Mouse (Mus musculus) hindbrain, embryonic 10.5 days (tissue): ENCODE data around the gene Atp5mpl. TPM values are rescaled to one million over a fixed set of nuclear protein-coding genes. Genes with fewer than 3 reads are reported as not detected.
A peak's percentile ranks its signal among the peaks of the same experiment; 100 is the strongest.
"Not testable (repeated sequence)": the region's sequence is repeated elsewhere in the genome, so short reads cannot be mapped to it uniquely, and the experiment has no call there.

ENCODE experiments used
- DNase-seq: peaks from one replicate; pipeline ENCODE4 v3.0.0-alpha.2; 2017; ENCODE audit warnings: low spot score
- H3K27ac ChIP-seq: fragments of 300-500 bp; sonication (generic); 2 replicates; pipeline ENCODE4 v1.5.1; 2016; ENCODE audit warnings: mild to moderate bottlenecking, moderate library complexity
- H3K27me3 ChIP-seq: fragments of 300-500 bp; sonication (generic); 2 replicates; pipeline ENCODE4 v1.6.1; 2016; ENCODE audit warnings: mild to moderate bottlenecking; ENCODE audit not compliant: poor library complexity, insufficient read depth, severe bottlenecking
- H3K36me3 ChIP-seq: fragments of 300-500 bp; sonication (generic); 2 replicates; pipeline ENCODE4 v1.6.1; 2016; ENCODE audit warnings: mild to moderate bottlenecking, moderate library complexity
- H3K4me1 ChIP-seq: fragments of 300-500 bp; sonication (generic); replicated peaks from 2 replicates; pipeline ENCODE4 v1.6.1; 2016; ENCODE audit warnings: mild to moderate bottlenecking
- H3K4me3 ChIP-seq: fragments of 300-500 bp; sonication (generic); 2 replicates; pipeline ENCODE4 v1.5.1; 2016; ENCODE audit warnings: mild to moderate bottlenecking, moderate library complexity
- H3K9me3 ChIP-seq: fragments of 300-500 bp; sonication (generic); 2 replicates; pipeline ENCODE4 v1.6.1; 2016; ENCODE audit warnings: mild to moderate bottlenecking, moderate library complexity
- WGBS: fragments of 180-500 bp; shearing (Covaris S2); methylation state at CpG from one replicate; pipeline ENCODE4 v1.1.7; 2016; 5-methylcytosine and 5-hydroxymethylcytosine counted together
- polyA plus RNA-seq: library from polyadenylated mRNA; unstranded; fragments of >200 nt; fragmentation: Nextera tagmentation; extraction: Ambion mirVana; gene quantifications from 2 replicates; pipeline ENCODE4 v1.2.1, GENCODE M21; 2016

Gene Atp5mpl
- polyA plus RNA-seq, 1 experiment from 2014 or later, result 677 TPM

- no peak for DNase-seq
- H3K27ac ChIP-seq, result no peak overlapping the region
- H3K4me3 ChIP-seq, result no peak overlapping the region
Observed at GRCm38 (mm10) chr12:111977138-111977537, 10.4 kb upstream of the Atp5mpl start.

DNA sequence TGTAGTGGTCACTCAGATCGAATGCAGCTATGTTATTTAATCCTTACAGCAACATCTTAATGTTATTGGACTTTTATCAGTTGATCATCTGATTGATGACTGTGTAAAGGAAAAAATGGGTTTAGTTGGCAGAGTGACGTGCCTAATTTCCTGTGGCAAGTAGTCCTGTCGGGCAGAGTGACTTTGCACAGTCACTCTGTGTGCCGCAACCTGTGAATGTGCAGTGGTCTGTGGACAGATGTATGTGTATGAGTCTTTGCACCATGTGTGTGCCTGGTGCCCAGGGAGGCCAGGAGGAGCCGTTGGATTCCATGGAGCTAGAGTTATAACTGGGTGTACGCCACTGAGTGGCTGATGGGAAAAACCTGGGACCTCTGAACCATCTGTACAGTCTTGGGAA is 7.8 kb upstream of the Atp5mpl start:
- Histone ChIP-seq H3K9me3 (no peaks in the 10 kb centered on the region), H3K4me3 (no peak overlapping the region), H3K36me3 (no peaks in the 10 kb centered on the region), H3K27ac (no peak overlapping the region), H3K4me1 (peaks cover 8% of the 10 kb centered on the region; the same call in 1 of the 2 replicates), H3K27me3 (no peaks in the 10 kb centered on the region)
- WGBS, result 87% methylated on average over 6 of the region's 6 CpGs
- no peak for DNase-seq

More at GRCm38 (mm10) chr12:111977138-111977537, 10.4 kb upstream of the Atp5mpl start:
- 75% methylated on average over 6 of the region's 6 CpGs for WGBS
- peaks cover 8% of the 10 kb centered on the region; the same call in 1 of the 2 replicates for H3K4me1 ChIP-seq
- no peaks in the 10 kb centered on the region for H3K9me3 ChIP-seq
- no peaks in the 10 kb centered on the region for H3K36me3 ChIP-seq
- H3K27me3 ChIP-seq, result no peaks in the 10 kb centered on the region

- no peak for DNase-seq
- WGBS, result 93% methylated on average over 10 of the region's 10 CpGs
- no peaks in the 10 kb centered on the region for H3K27me3 ChIP-seq
- no peak overlapping the region for H3K27ac ChIP-seq
- no peak overlapping the region for H3K4me3 ChIP-seq
- no peaks in the 10 kb centered on the region for H3K36me3 ChIP-seq
- H3K4me1 ChIP-seq, result peaks cover 8% of the 10 kb centered on the region; the same call in 1 of the 2 replicates
- no peaks in the 10 kb centered on the region for H3K9me3 ChIP-seq
Observed at GRCm38 (mm10) chr12:111972504-111972903, 5.7 kb upstream of the Atp5mpl start.

GRCm38 (mm10) chr12:111971231-111971686 is 4.5 kb upstream of the Atp5mpl start, which contains the start of gene Tdrd9:
TSS of gene Tdrd9 (plus strand) at chr12:111971559.
- H3K36me3 ChIP-seq, result no peaks in the 10 kb centered on the region
- DNase-seq, result no peak
- H3K27me3 ChIP-seq, result no peaks in the 10 kb centered on the region
- whole genome bisulfite sequencing, result 91% methylated on average over 18 of the region's 18 CpGs
- no peak within 1 kb of the TSS for H3K27ac ChIP-seq
- no peak within 1 kb of the TSS for H3K4me3 ChIP-seq
- no peaks in the 10 kb centered on the region for H3K9me3 ChIP-seq
- peaks cover 1% of the 10 kb centered on the region for H3K4me1 ChIP-seq

DNA sequence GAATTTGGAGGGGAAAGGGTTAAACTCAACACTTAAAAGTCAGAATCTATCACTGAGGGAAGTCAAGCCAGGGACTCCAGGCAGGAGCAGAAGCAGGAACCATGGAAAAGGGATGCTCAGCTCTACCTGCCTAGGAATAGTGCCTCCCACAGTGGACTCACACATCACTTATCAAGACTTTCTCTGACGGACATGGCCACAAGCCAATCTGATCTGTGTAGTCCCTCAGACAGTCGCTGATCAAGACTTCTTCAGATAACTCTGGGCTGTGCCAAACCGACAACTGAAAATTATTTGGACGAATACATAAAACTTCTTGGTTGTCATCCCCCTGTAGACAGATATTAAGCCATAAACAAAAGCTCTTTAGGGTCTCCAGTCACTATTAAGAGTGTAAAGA is 3.3 kb upstream of the Atp5mpl start:
- 83% methylated on average over 4 of the region's 4 CpGs for WGBS
- H3K36me3 ChIP-seq, result no peaks in the 10 kb centered on the region
- H3K9me3 ChIP-seq, result no peaks in the 10 kb centered on the region
- no peaks in the 10 kb centered on the region for H3K27me3 ChIP-seq
- H3K27ac ChIP-seq, result no peak overlapping the region
- H3K4me3 ChIP-seq, result no peak overlapping the region
- peaks cover 13% of the 10 kb centered on the region for H3K4me1 ChIP-seq
- DNase-seq, result no peak

DNA sequence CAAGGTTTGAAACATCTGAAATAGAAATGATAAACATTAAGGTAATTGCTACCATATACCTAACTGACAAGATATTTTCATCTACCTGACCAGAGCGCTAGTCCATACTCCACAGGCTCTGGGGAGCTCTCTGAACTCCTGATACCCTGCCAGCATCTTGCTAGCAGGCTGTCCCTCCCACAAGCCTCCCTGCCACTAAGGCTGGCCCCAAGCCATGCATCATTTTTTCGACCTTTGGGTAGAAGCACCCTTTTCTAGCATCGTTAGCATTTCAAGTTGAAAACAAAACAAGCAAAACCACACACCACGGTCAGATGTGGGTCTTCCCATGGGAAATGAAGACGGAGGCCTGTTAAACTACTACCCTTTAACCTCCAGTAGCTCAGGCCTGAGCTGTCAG is 3.4 kb downstream of the Atp5mpl start:
- Histone ChIP-seq H3K27ac (no peak overlapping the region), H3K27me3 (no peaks in the 10 kb centered on the region), H3K36me3 (peaks cover 58% of the 10 kb centered on the region), H3K4me1 (peaks cover 16% of the 10 kb centered on the region), H3K4me3 (no peak overlapping the region), H3K9me3 (peaks cover 9% of the 10 kb centered on the region)
- DNase-seq, result no peak
- WGBS, result 93% methylated on average over 5 of the region's 5 CpGs

DNA sequence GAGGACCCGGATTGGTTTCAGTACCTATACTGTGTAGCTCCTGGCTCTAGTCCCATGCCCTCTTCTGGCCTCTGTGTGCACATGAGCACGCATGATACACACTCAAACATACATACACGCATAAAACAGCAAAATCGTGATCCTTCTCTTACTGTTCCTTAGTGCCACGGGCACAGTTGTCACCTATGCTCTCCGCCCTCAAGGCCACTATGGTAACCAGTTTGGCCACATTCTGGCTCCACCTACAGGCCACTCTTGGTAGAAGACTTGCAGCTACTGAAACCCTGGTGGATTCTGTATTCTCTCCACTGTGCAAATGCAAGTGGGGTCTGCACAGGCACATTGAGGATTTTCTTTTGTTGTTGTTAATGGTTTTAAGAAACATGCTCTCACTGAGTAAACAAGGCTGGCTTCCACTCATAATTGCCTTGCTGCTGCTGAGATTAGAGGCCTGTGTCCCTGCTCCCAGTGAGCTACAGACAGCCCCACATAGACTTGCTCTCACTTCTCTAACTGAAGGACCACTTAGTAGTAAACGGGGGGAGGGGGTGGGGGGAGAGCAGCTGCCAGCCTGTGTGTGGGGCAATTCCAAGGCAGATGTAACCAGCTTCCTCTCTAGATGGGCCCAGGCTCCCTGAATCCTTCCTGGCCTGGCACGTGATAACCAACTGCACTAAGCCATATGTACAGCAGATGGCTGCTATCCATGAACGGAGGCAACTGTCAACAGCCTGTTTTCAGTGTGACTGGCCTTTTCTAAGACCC is 8.5 kb downstream of the Atp5mpl start:
- Histone ChIP-seq H3K4me1 (0 out of 2 replicates have a peak, but pooled peaks cover 7% of the 10 kb centered on the region), H3K27me3 (no peaks in the 10 kb centered on the region), H3K27ac (no peak overlapping the region), H3K9me3 (peaks cover 9% of the 10 kb centered on the region), H3K36me3 (peaks cover 47% of the 10 kb centered on the region), H3K4me3 (no peak overlapping the region)
- WGBS, result 51% methylated on average over 9 of the region's 9 CpGs
- peak; percentile 63 for DNase-seq

DNA sequence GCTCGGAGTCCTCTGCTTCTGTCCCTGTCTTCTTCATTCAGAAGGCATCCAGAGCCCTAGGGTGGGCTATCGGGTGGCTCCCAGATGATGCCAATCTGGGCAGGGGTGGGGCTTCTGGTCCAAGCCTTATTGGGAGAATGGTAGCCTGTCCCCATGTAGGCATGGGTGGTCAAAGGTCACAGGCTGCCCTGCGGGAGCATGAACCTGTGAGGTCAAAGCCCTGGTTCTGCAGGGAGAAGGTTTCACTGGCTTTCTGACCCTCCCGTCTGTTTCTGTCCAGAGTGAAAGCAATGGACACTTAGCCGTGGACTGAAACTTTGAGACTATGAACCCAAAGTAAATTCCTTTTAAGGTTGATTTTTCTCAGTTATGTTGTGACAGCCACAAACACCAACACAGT is 10.6 kb downstream of the Atp5mpl start:
- Histone ChIP-seq H3K4me1 (0 out of 2 replicates have a peak, but pooled peaks cover 12% of the 10 kb centered on the region), H3K36me3 (peaks cover 26% of the 10 kb centered on the region), H3K27ac (no peak overlapping the region), H3K9me3 (peaks cover 9% of the 10 kb centered on the region), H3K4me3 (no peak overlapping the region), H3K27me3 (no peaks in the 10 kb centered on the region)
- DNase-seq, result no peak
- WGBS, result 71% methylated on average over 5 of the region's 5 CpGs

DNA sequence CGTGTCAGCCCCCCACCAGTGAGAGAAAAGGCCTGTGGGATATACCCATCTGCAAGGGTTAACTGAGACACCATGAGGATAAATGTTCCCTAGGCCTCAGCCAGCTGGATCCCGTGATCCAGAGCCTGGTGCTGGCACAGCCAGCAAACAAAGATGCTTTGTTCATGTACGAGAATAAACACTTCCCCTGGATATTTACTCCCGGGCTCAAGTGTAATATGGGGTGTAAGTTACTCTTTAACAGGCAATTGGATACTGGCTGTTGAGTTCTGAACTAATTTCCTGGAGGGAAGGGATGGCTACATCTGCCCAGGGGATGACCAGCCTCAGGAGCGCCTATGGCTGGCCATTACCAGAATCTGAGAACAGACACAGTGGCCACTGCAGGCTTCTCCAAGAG is 15.1 kb downstream of the Atp5mpl start:
- H3K36me3 ChIP-seq, result no peaks in the 10 kb centered on the region
- WGBS, result 61% methylated on average over 5 of the region's 5 CpGs
- DNase-seq, result no peak
- no peak overlapping the region for H3K4me3 ChIP-seq
- H3K27ac ChIP-seq, result 0 out of 2 replicates have a peak overlapping the region, but pooled peaks have one; percentile 5
- H3K27me3 ChIP-seq, result no peaks in the 10 kb centered on the region
- 0 out of 2 replicates have a peak, but pooled peaks cover 5% of the 10 kb centered on the region for H3K4me1 ChIP-seq
- no peaks in the 10 kb centered on the region for H3K9me3 ChIP-seq

GRCm38 (mm10) chr12:111950486-111950885 is 16.3 kb downstream of the Atp5mpl start:
- Histone ChIP-seq H3K27ac (no peak overlapping the region), H3K27me3 (no peaks in the 10 kb centered on the region), H3K4me3 (no peak overlapping the region), H3K4me1 (peaks cover 9% of the 10 kb centered on the region; the same call in 1 of the 2 replicates), H3K36me3 (no peaks in the 10 kb centered on the region), H3K9me3 (no peaks in the 10 kb centered on the region)
- DNase-seq, result no peak
- WGBS, result 84% methylated on average over 5 of the region's 5 CpGs

GRCm38 (mm10) chr12:111946716-111947115 is 20.1 kb downstream of the Atp5mpl start:
- Histone ChIP-seq H3K27ac (no peak overlapping the region), H3K4me1 (peaks cover 34% of the 10 kb centered on the region), H3K4me3 (no peak overlapping the region), H3K9me3 (no peaks in the 10 kb centered on the region), H3K27me3 (no peaks in the 10 kb centered on the region), H3K36me3 (no peaks in the 10 kb centered on the region)
- DNase-seq, result no peak
- WGBS, result 51% methylated on average over 2 of the region's 2 CpGs

GRCm38 (mm10) chr12:111945765-111946655 is 20.8 kb downstream of the Atp5mpl start:
- DNase-seq, H3K27me3 ChIP-seq, H3K9me3 ChIP-seq, H3K36me3 ChIP-seq, H3K4me3 ChIP-seq: not testable (repeated sequence)
- Histone ChIP-seq H3K4me1 (peaks cover 29% of the 10 kb centered on the region), H3K27ac (peak overlapping the region; percentile 68; the same call in 1 of the 2 replicates)
- 70% methylated on average over 11 of the region's 15 CpGs for WGBS
